ENCODE assay signal across 10 mouse cellular contexts in the genomic region with DNA sequence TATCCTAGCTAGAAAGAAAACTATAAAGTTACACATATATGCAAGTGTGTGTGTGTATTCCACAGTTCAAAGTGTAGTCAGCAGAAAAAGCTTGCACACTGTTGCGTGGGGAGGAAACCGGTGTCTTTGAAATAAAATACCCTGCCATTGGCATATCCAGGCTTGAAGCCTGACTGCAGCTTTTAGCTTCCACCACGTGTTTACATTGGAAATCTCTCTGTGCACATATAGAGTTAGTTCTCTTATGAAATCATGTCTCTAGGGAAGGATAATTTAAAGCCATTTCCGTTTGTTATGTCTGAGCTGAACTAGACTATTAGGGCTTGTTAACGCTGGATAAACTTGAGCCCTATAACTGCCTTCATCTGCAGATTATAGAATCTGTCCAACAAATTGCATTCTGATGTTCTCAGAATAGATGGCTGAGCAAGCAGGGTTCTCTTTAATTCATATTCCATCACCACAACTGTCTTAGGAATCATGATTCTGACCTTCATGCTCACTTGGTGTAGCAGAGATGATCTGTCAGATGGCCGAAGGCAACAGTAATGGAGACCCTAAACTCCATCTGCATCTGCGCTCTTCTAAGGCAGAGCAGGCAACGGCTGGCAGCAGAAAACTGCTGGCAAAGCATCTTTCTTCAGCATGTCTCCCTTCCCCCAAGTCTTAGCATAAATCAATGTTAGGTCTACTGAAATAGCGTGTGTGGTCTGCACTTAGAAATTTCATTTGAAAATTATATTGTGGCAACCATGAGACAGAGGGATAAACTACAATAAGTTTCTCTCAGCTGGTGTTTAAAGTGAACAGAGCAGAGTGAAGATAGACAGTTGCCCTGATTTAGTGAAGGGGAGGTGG.
DNase-seq lines count a peak whose midpoint lies in the region; ATAC-seq and TF ChIP-seq lines count a peak whose summit lies in the region.
"Had no signal": no experiment of that assay in that cellular context is flagged by ENCODE, and none has a peak within 500 bp of the region (broad histone marks: within the 10 kb centered on the region; RNA-seq: fewer than 3 reads in every experiment).

No protein-coding gene starts in this region.

- intact Hi-C loops in gastrocnemius, adult 2 months (cut with DNase I): no loop called here

- no peak for DNase-seq in gastrocnemius, adult 2 months
- DNase-seq in gastrocnemius, postnatal 10 days: no peak
- DNase-seq in lung, postnatal 0 days (ENCODE audit: low spot score): no peak
- DNase-seq in lung, postnatal 25 days (ENCODE audit: low spot score): no peak
- no peak for DNase-seq in limb, embryonic 10.5 days (ENCODE audit: low spot score)
- DNase-seq in urinary bladder, adult 18-20 months (ENCODE audit: low spot score in 2 of 2): no peak
- no peak for DNase-seq in adipocyte (ENCODE audit: low spot score)
- DNase-seq: cerebellum, postnatal 36 days; liver, embryonic 13.5 days had no signal

- H3K4me1 ChIP-seq in lung, postnatal 0 days (ENCODE audit: insufficient read depth, low read depth, low read length): 0 out of 2 replicates have a peak, but pooled peaks cover 6% of the 10 kb centered on the region
- H3K4me1 ChIP-seq in limb, embryonic 10.5 days: peaks cover 57% of the 10 kb centered on the region
- H3K4me1 ChIP-seq in stomach, embryonic 14.5 days (ENCODE audit: control insufficient read depth, insufficient read depth, low read length): peaks cover 37% of the 10 kb centered on the region

- no peak for TF ChIP-seq CTCF in gastrocnemius, adult 2 months (IDR thresholded peaks at IDR 0.05)
- TF ChIP-seq CTCF in lung, postnatal 0 days (IDR thresholded peaks at IDR 0.05): no peak

- H3K36me3 ChIP-seq in lung, postnatal 0 days (ENCODE audit: insufficient read depth, low read length): no peaks in the 10 kb centered on the region
- H3K36me3 ChIP-seq in limb, embryonic 10.5 days: no peaks in the 10 kb centered on the region
- no peaks in the 10 kb centered on the region for H3K36me3 ChIP-seq in stomach, embryonic 14.5 days (ENCODE audit: control insufficient read depth, insufficient read depth, low read length)
- H3K36me3 ChIP-seq: liver, embryonic 13.5 days had no signal

- H3K27ac ChIP-seq in gastrocnemius, adult 2 months: peak overlapping the region; percentile 68
- H3K27ac ChIP-seq in lung, postnatal 0 days (ENCODE audit: low read length): peak overlapping the region; percentile 38
- peak overlapping the region; percentile 63 for H3K27ac ChIP-seq in limb, embryonic 10.5 days
- H3K27ac ChIP-seq in stomach, embryonic 14.5 days (ENCODE audit: low read length): peak overlapping the region; percentile 93
- H3K27ac ChIP-seq: liver, embryonic 13.5 days had no signal

- WGBS in lung, postnatal 0 days: 50% methylated on average over 9 of the region's 9 CpGs
- 71% methylated on average over 9 of the region's 9 CpGs for WGBS in limb, embryonic 10.5 days
- WGBS in stomach, embryonic 14.5 days: 28% methylated on average over 9 of the region's 9 CpGs

- TF ChIP-seq EP300 in lung, postnatal 0 days (IDR thresholded peaks at IDR 0.05): no peak

- no peaks in the 10 kb centered on the region for H3K27me3 ChIP-seq in lung, postnatal 0 days (replicated peaks; ENCODE audit: insufficient read depth, low read length)
- no peaks in the 10 kb centered on the region for H3K27me3 ChIP-seq in limb, embryonic 10.5 days (ENCODE audit: low read depth, poor library complexity, severe bottlenecking)
- no peaks in the 10 kb centered on the region for H3K27me3 ChIP-seq in stomach, embryonic 14.5 days (ENCODE audit: control insufficient read depth, insufficient read depth, low read length)
- H3K27me3 ChIP-seq: liver, embryonic 13.5 days had no signal

- no peak overlapping the region for H3K9ac ChIP-seq in lung, postnatal 0 days (replicated peaks; ENCODE audit: low read depth)
- H3K9ac ChIP-seq in stomach, embryonic 14.5 days (replicated peaks; ENCODE audit: low read depth, low read length): no peak overlapping the region
- H3K9ac ChIP-seq: liver, embryonic 13.5 days had no signal

- no peak overlapping the region for H3K4me2 ChIP-seq in lung, postnatal 0 days (replicated peaks; ENCODE audit: low read depth, low read length)
- 0 out of 2 replicates have a peak overlapping the region, but pooled peaks have one; percentile 7 for H3K4me2 ChIP-seq in stomach, embryonic 14.5 days (replicated peaks; ENCODE audit: low read depth, low read length)
- H3K4me2 ChIP-seq: liver, embryonic 13.5 days had no signal

- no peak overlapping the region for H3K4me3 ChIP-seq in gastrocnemius, adult 2 months
- H3K4me3 ChIP-seq in lung, postnatal 0 days (ENCODE audit: low read depth, low read length): no peak overlapping the region
- H3K4me3 ChIP-seq in limb, embryonic 10.5 days: no peak overlapping the region
- no peak overlapping the region for H3K4me3 ChIP-seq in stomach, embryonic 14.5 days (ENCODE audit: low read depth, low read length)
- H3K4me3 ChIP-seq: liver, embryonic 13.5 days had no signal

- no peaks in the 10 kb centered on the region for H3K9me3 ChIP-seq in lung, postnatal 0 days (ENCODE audit: low read length)
- H3K9me3 ChIP-seq in limb, embryonic 10.5 days (replicated peaks): no peaks in the 10 kb centered on the region
- no peaks in the 10 kb centered on the region for H3K9me3 ChIP-seq in stomach, embryonic 14.5 days (ENCODE audit: control insufficient read depth, low read depth, low read length)
- H3K9me3 ChIP-seq: liver, embryonic 13.5 days had no signal

- no peak for ATAC-seq in lung, postnatal 0 days
- peak; percentile 57; the same call in 1 of the 2 replicates for ATAC-seq in stomach, embryonic 14.5 days (ENCODE audit: insufficient number of reproducible peaks, insufficient read depth, low FRiP score, low read depth)

Comparison
In these comparisons a context has a peak if more than half of its experiments do, and no peak if none do; other contexts are left out.
1. H3K27ac ChIP-seq: peak in every context shown above with its lines; median percentile 93 in stomach, embryonic 14.5 days; 68 in gastrocnemius, adult 2 months; 63 in limb, embryonic 10.5 days; 38 in lung, postnatal 0 days.